Mouse (Mus musculus) testis, adult 2 months (tissue): Measurements from ENCODE around the gene Klhdc1.

Experiments used
- CTCF ChIP-seq: fragments of 200-500 bp; IDR thresholded peaks from 2 replicates; pipeline ENCODE4 v1.5.1; 2012; ENCODE audit warnings: low read depth, mild to moderate bottlenecking, inconsistent platforms, low read length, moderate library complexity; ENCODE audit not compliant: control insufficient read depth, insufficient read depth, insufficient replicate concordance
- POLR2A ChIP-seq: fragments of 200-500 bp; IDR thresholded peaks from 2 replicates; pipeline ENCODE4 v1.6.1; 2012; ENCODE audit warnings: low read depth, mild to moderate bottlenecking, inconsistent platforms, low read length, moderate library complexity; ENCODE audit not compliant: control insufficient read depth

DNA sequence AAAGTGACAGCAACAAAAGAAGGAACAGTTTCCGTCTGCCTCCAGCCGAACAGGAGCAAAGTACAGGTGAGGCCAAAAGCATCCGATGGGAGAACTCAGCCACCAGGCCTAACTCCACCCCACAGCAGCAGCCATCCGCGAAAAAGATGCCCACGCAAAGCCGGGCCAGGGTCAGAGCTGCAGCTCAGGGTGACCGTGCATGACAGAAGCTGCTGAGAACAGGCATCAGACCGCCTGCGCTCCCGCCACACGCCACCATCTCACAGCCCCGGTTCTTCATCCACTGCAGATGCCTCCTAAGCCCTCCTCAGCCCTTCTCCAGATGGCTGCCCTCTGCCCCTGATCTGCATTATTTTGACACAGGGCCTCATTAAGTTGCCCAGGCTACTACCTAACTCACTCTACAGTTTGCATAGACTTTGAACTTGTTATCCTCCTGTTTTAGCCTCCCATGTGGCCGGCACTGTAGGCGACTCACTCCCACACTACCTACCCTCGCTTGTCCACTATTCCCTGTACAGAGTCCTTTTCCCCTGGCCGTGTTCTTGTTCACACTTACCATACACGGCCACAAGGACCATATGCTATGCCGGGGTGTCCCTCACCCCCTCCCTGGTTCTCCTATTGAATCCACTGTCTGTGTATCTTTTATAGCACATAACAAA lies 20.2 kb upstream of the Klhdc1 start:
- no peak for TF ChIP-seq POLR2A
- no peak for TF ChIP-seq CTCF
